Mouse (Mus musculus) heart, embryonic 16.5 days (tissue): ENCODE results near the gene Tnfsf12. TPM values are rescaled to one million over a fixed set of nuclear protein-coding genes. Genes with fewer than 3 reads are reported as not detected.

Source experiments
- ATAC-seq: fragments of 200-750 bp; cut with Nextera tagmentation; replicated peaks from 2 replicates; pipeline ENCODE4 v1.8.0; 2017; ENCODE audit warnings: moderate number of reproducible peaks; ENCODE audit not compliant: insufficient read depth, low FRiP score; ENCODE audit errors: extremely low read depth
- H3K27ac ChIP-seq: fragments of 300-500 bp; sonication (generic); 2 replicates; pipeline ENCODE4 v1.5.1; 2014; ENCODE audit warnings: mild to moderate bottlenecking, low read length, control low read depth, moderate library complexity
- H3K27me3 ChIP-seq: fragments of 300-500 bp; sonication (generic); 2 replicates; pipeline ENCODE4 v1.6.1; 2014; ENCODE audit warnings: low read length, mixed read lengths; ENCODE audit not compliant: control insufficient read depth, insufficient read depth
- H3K36me3 ChIP-seq: fragments of 300-500 bp; sonication (generic); 2 replicates; pipeline ENCODE4 v1.6.1; 2014; ENCODE audit not compliant: control insufficient read depth, insufficient read depth
- H3K4me1 ChIP-seq: fragments of 300-500 bp; sonication (generic); 2 replicates; pipeline ENCODE4 v1.6.1; 2014; ENCODE audit warnings: low read length, mixed read lengths; ENCODE audit not compliant: control insufficient read depth, insufficient read depth
- H3K4me2 ChIP-seq: fragments of 300-500 bp; sonication (generic); 2 replicates; pipeline ENCODE4 v1.6.1; 2014; ENCODE audit warnings: low read depth, mild to moderate bottlenecking, control low read depth, low read length
- H3K4me3 ChIP-seq: fragments of 300-500 bp; sonication (generic); 2 replicates; pipeline ENCODE4 v1.5.1; 2014; ENCODE audit warnings: mild to moderate bottlenecking, control low read depth, low read length
- H3K9ac ChIP-seq: fragments of 300-500 bp; sonication (generic); 2 replicates; pipeline ENCODE4 v1.6.1; 2014; ENCODE audit warnings: low read length, control low read depth
- H3K9me3 ChIP-seq: fragments of 300-500 bp; sonication (generic); replicated peaks from 2 replicates; pipeline ENCODE4 v1.6.1; 2016; ENCODE audit warnings: low read length; ENCODE audit not compliant: control insufficient read depth
- WGBS: fragments of 180-500 bp; shearing (Covaris S2); extraction: QIAGEN DNeasy Blood & Tissue Kit; methylation state at CpG from one replicate; pipeline ENCODE4 v1.1.7; 2014; 5-methylcytosine and 5-hydroxymethylcytosine counted together
- polyA plus RNA-seq: library from polyadenylated mRNA; unstranded; fragments of >200 nt; fragmentation: Nextera tagmentation; extraction: Ambion mirVana; gene quantifications from 2 replicates; pipeline ENCODE4 v1.2.1, GENCODE M21; 2015

Tnfsf12 gene
- polyA plus RNA-seq, 1 experiment from 2014 or later: 5.9 TPM

DNA sequence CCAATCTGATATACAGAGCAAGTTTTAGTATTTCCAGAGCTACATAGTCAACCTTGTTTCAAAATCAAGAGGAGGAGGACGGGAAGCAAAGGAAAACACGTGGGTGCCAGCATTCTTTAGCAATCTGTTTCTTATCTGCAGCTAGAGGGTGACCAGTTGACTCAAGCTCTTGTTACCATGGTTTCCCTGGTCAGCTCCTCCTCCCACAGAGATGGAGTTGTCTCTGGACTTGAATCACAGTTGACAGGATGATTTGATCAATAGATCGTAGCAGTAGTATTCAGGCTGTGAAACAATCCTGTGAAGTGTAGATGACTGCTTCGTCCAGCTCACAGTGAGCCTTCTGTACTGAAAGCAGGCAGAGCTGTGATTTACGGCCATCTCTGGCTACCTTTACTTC, 20.3 kb upstream of the Tnfsf12 start:
- no peak overlapping the region for H3K4me3 ChIP-seq
- H3K9ac ChIP-seq: no peak overlapping the region
- H3K4me1 ChIP-seq: peaks cover 5% of the 10 kb centered on the region
- WGBS: 25% methylated on average over 5 of the region's 5 CpGs
- no peaks in the 10 kb centered on the region for H3K36me3 ChIP-seq
- no peak for ATAC-seq
- no peaks in the 10 kb centered on the region; the same call in 1 of the 2 replicates for H3K9me3 ChIP-seq
- H3K27ac ChIP-seq: no peak overlapping the region
- no peak overlapping the region for H3K4me2 ChIP-seq
- no peaks in the 10 kb centered on the region for H3K27me3 ChIP-seq

- H3K4me2 ChIP-seq: no peak overlapping the region
These were observed 19.8 kb upstream of the Tnfsf12 start for GRCm38 (mm10) chr11:69715482-69715881.

GRCm38 (mm10) chr11:69714636-69715329, 19.1 kb upstream of the Tnfsf12 start:
- no peaks in the 10 kb centered on the region; the same call in 1 of the 2 replicates for H3K9me3 ChIP-seq
- H3K4me3 ChIP-seq: no peak overlapping the region
- peaks cover 5% of the 10 kb centered on the region for H3K4me1 ChIP-seq
- H3K4me2 ChIP-seq: no peak overlapping the region
- no peak overlapping the region for H3K9ac ChIP-seq
- 66% methylated on average over 18 of the region's 18 CpGs for WGBS
- H3K36me3 ChIP-seq: no peaks in the 10 kb centered on the region
- H3K27ac ChIP-seq: no peak overlapping the region
- ATAC-seq: no peak
- no peaks in the 10 kb centered on the region for H3K27me3 ChIP-seq

More at GRCm38 (mm10) chr11:69715482-69715881, 19.8 kb upstream of the Tnfsf12 start:
- ATAC-seq: no peak
- no peak overlapping the region for H3K27ac ChIP-seq
- no peaks in the 10 kb centered on the region for H3K36me3 ChIP-seq
- 60% methylated on average over 9 of the region's 9 CpGs for WGBS
- H3K9me3 ChIP-seq: no peaks in the 10 kb centered on the region; the same call in 1 of the 2 replicates
- H3K4me3 ChIP-seq: no peak overlapping the region
- H3K9ac ChIP-seq: no peak overlapping the region
- no peaks in the 10 kb centered on the region for H3K27me3 ChIP-seq
- H3K4me1 ChIP-seq: peaks cover 5% of the 10 kb centered on the region

DNA sequence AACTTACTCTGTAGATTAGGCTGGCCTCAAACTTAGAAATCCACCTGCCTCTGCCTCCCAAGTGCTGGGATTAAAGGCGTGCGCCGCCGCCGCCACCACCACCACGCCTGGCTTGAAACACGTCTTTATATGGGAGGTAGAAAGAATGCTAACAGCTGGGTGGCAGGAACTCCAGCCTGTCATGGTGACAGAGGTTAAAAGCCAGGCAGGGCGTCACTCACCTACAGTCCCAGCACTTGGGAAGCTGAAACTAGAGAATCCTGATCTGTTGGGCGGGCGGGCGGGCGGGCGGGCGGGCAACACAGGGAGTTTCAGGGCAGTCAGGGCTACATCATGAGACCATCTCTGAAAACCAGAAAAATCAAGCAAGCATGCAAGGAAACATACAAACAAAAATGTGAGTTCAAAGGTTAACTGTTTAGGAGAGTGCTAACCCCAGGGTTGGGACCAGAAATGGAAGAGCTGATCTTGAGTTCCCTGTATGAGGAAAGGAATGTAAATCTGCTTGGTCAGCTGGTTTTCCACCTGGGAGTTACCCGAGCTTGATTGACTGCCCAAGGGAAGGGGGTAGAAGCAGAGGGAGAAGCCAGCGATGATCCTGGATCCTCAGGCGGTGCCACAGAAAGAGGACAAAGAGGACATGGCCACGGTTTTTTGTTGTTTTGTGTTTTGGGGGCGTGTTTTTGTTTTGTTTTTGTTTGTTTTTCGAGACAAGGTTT, 17.5 kb upstream of the Tnfsf12 start:
- H3K27ac ChIP-seq: no peak overlapping the region
- H3K4me3 ChIP-seq: no peak overlapping the region
- peaks cover 5% of the 10 kb centered on the region for H3K4me1 ChIP-seq
- no peaks in the 10 kb centered on the region; the same call in 1 of the 2 replicates for H3K9me3 ChIP-seq
- 79% methylated on average over 20 of the region's 20 CpGs for WGBS
- no peaks in the 10 kb centered on the region for H3K27me3 ChIP-seq
- ATAC-seq: no peak
- H3K9ac ChIP-seq: no peak overlapping the region
- no peak overlapping the region for H3K4me2 ChIP-seq
- H3K36me3 ChIP-seq: no peaks in the 10 kb centered on the region

DNA sequence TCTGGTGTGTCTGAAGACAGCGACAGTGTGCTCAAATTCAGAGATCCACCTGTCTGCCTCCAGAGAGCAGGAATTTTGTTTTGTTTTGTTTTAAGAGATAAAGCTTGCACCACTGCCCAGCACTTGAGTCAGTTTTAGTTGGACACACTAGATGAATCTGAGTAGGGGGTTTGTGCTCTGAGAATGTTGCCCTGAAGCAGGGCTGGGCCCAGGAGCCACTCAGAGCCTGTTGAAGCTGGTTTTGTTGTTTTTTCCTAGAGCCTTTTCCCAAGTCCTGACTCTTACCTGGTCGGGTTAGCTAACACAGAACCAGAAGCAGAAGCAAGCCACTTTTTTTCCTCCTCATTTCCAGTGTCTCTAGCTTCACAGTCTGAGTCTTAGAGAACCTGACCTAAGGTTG, 15.4 kb upstream of the Tnfsf12 start:
- no peaks in the 10 kb centered on the region for H3K36me3 ChIP-seq
- ATAC-seq: no peak

DNA sequence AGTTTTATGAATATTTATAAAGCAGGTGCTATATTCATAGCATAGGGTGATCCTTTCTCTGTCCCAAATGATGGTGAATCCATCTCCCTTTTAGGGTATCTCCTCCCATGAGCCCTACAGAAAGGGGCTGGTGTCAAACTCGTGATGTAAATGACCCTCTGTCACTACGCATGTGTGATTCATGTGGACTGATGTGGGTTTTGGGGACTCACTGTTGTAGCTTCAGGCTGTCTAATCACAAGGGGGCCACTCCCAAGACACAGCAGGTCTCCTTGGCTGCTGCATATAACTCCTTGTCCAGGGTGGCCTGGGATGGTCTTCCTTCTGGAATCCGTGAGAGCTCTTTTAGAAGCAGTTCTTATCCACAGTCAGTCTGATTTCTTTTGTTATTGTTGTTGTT, 14.8 kb upstream of the Tnfsf12 start:
- Histone ChIP-seq H3K27me3 (no peaks in the 10 kb centered on the region), H3K9ac (no peak overlapping the region), H3K4me3 (no peak overlapping the region), H3K27ac (no peak overlapping the region), H3K4me1 (no peaks in the 10 kb centered on the region), H3K36me3 (no peaks in the 10 kb centered on the region), H3K4me2 (no peak overlapping the region), H3K9me3 (no peaks in the 10 kb centered on the region; the same call in 1 of the 2 replicates)
- ATAC-seq: no peak
- 72% methylated on average over 3 of the region's 3 CpGs for WGBS

More for the DNA sequence above, 15.4 kb upstream of the Tnfsf12 start:
- Histone ChIP-seq H3K9me3 (no peaks in the 10 kb centered on the region; the same call in 1 of the 2 replicates), H3K4me2 (no peak overlapping the region), H3K4me3 (no peak overlapping the region), H3K4me1 (peaks cover 4% of the 10 kb centered on the region), H3K27me3 (no peaks in the 10 kb centered on the region), H3K27ac (no peak overlapping the region), H3K9ac (no peak overlapping the region)
- 76% methylated on average over 2 of the region's 2 CpGs for WGBS

GRCm38 (mm10) chr11:69709554-69710446, 14.2 kb upstream of the Tnfsf12 start:
- H3K4me1 ChIP-seq: no peaks in the 10 kb centered on the region
- no peaks in the 10 kb centered on the region for H3K36me3 ChIP-seq
- no peak overlapping the region for H3K4me3 ChIP-seq
- H3K9ac ChIP-seq: no peak overlapping the region
- H3K4me2 ChIP-seq: no peak overlapping the region
- H3K27me3 ChIP-seq: no peaks in the 10 kb centered on the region
- WGBS: 44% methylated on average over 11 of the region's 11 CpGs
- ATAC-seq: no peak
- no peak overlapping the region for H3K27ac ChIP-seq
- no peaks in the 10 kb centered on the region for H3K9me3 ChIP-seq

GRCm38 (mm10) chr11:69708614-69709265, 13.1 kb upstream of the Tnfsf12 start:
- ATAC-seq: no peak
- Histone ChIP-seq H3K4me1 (no peaks in the 10 kb centered on the region), H3K9ac (no peak overlapping the region), H3K9me3 (no peaks in the 10 kb centered on the region), H3K36me3 (no peaks in the 10 kb centered on the region), H3K4me3 (no peak overlapping the region), H3K27me3 (no peaks in the 10 kb centered on the region), H3K27ac (no peak overlapping the region), H3K4me2 (no peak overlapping the region)
- WGBS: 83% methylated on average over 3 of the region's 3 CpGs
